Mouse (Mus musculus) induced T-regulatory cell, adult 2 months (primary cell): ENCODE results near the gene Tlr4.

Source experiments
- DNase-seq: peaks from one replicate; pipeline ENCODE4 v3.0.0-alpha.2; 2012; ENCODE audit warnings: low read depth

Tlr4 gene

GRCm38 (mm10) chr4:66900126-66900525, 72.7 kb downstream of the Tlr4 start:
- DNase-seq: no peak

GRCm38 (mm10) chr4:66901498-66901897, 74.1 kb downstream of the Tlr4 start:
- DNase-seq: no peak

GRCm38 (mm10) chr4:66908376-66908775, 81.0 kb downstream of the Tlr4 start:
- no peak for DNase-seq

GRCm38 (mm10) chr4:66919630-66920372, 92.4 kb downstream of the Tlr4 start:
- no peak for DNase-seq

GRCm38 (mm10) chr4:66923616-66924276, 96.4 kb downstream of the Tlr4 start:
- DNase-seq: no peak

- no peak for DNase-seq
These were observed 98.7 kb downstream of the Tlr4 start for GRCm38 (mm10) chr4:66926066-66926465.

GRCm38 (mm10) chr4:66927537-66928088, 100.2 kb downstream of the Tlr4 start:
- no peak for DNase-seq

- no peak for DNase-seq
These were observed 111.2 kb downstream of the Tlr4 start for GRCm38 (mm10) chr4:66938489-66939061.

- DNase-seq: no peak
These were observed 114.5 kb downstream of the Tlr4 start for GRCm38 (mm10) chr4:66941894-66942293.

GRCm38 (mm10) chr4:66943699-66944098, 116.3 kb downstream of the Tlr4 start:
- no peak for DNase-seq

GRCm38 (mm10) chr4:66947657-66948056, 120.3 kb downstream of the Tlr4 start:
- DNase-seq: no peak

- DNase-seq: no peak
These were observed 147.5 kb downstream of the Tlr4 start for GRCm38 (mm10) chr4:66974918-66975317.
